Mouse (Mus musculus) neural tube, postnatal 0 days (tissue): ENCODE measurements around the gene Ctsf. TPM values are rescaled to one million over a fixed set of nuclear protein-coding genes. Genes with fewer than 3 reads are reported as not detected.

Experiments used
- polyA plus RNA-seq: library from polyadenylated mRNA; unstranded; fragments of >200 nt; fragmentation: Nextera tagmentation; extraction: Ambion mirVana; gene quantifications from 2 replicates; pipeline ENCODE4 v1.2.1, GENCODE M21; 2015

The Ctsf gene
- 92.7 and 98.1 TPM in 2 replicates for polyA plus RNA-seq

DNA sequence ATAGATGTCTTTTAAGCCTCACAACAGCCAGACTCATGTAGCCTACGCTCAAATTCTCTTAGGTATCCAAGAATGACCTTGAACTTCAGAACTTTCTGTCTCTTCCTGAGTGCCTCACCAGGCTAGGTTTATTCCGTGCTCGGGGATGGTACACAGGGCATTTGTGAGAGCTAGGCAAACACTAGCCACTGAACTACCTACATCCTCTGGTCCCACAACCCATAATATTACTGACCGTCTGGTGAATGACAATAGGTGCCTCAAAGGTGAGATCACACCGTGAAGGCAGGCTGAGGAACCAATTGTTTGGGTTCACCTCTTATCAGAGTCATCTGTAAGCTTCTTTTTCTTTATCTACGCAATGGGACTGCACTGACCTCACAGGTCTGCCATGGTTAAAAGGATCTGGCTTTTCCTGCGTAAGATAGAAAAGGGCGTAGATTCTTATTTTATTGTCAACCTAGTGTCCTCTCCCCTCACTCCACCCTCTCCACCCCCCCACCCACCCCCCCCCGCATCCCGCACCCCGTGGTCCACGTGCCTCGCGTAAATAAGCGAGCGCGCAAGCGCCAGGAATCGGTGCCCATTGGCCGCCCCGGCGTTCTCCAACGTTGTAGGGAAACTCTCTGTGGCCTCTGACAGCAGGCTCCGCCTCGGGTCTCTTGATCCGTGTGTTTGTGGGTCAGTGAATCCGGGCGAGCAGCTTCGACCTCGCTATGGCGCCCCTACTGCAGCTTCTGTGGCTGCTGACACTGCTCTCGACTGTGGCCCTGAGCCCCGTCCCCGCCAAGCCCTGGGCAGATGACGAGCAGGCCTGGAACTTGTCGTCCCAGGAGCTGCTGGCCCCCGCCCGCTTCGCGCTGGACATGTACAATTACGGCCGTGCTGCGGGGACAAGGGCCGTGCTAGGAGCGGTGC lies at the start of gene Ctsf:
TSS of gene Ctsf (plus strand) at position 579 of the 918 bp plus-strand sequence.

DNA sequence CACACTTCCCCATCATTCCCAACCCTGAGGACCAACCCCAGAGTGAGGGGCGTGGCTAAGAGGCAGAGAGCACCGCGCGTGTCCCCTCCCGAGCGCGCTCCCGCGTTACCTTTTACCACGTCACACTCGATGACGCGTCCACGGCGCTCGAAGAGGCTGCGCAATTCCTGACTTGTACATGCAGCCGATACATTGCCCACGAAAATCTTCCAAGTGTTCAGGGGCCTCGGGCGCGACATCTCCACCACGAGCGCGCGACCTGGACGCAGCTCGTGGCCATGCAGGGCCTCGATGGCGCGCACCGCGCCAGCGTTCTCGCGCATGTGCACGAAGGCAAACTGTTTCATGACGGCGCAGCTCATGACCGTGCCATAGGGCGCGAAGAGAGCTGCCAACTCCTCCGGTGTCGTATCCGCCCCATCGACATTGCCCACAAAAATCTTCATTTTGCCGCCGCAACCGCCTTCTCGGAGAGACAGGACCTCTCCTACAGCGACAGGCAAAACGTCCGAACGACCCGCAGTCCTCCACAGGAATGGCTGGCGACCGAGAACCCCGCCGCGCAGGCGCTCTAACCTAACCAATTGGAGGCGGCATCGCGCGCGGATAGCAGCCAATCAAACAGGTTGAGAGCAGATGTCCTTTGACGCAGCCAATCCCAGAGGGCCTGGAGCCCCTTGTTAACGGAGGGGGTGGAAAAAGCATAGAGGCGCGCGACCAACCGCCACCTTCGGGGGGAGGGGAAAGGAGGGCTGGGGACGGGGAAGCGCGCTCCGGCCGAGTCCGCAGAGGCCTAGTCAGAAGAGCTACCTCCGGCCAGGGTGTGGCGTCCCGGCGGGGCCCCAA lies 43.6 kb upstream of the Ctsf start, which contains the start of the genes Gm21992 and Rbm14:
TSS of gene Gm21992 (minus strand) at position 550 of the 846 bp plus-strand sequence.
TSS of gene Rbm14 (minus strand) at position 572 of the 846 bp plus-strand sequence.

DNA sequence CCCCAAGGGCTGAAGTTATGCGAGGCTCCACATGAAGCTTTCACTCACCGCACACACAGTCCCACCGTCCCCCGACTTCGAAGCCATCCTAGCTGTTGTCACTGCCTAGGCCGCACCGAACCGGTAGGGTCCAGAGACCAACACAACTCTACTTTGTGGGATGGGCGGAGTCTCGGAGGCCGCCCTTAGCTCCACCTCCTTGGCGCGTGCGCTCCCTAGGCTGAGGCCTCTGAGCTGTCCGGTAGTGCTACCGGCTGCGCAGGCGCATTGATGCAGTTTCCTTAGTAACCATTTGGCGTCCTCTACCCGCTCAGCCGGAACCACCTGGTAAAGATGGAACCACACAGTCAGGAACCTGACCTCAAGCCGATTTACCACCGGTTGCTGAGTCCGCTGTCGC lies 15.8 kb upstream of the Ctsf start, which contains the start of the genes Ccs and Ccdc87:
TSS of gene Ccs (minus strand) at position 184 of the 400 bp plus-strand sequence.
TSS of gene Ccdc87 (plus strand) at position 218 of the 400 bp plus-strand sequence.

DNA sequence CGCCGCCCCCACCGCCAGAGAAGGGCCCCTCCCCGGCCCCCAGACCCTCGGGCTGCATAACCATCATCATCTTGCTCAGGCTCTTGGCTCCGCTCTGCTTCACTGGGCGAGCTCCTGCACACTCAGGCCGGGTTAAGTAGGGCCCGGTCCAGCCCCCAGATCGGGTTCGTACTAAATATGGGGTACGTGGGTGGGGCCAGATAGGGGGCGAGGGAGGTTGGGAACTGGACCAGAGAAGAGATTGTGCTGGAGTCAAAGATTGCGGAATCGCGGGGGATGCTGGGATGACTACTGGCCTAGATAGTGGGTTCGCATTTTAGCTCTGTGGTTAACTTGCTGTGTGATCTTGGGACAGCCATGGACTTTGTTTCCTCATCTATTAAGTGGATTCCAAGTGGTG lies 22.9 kb downstream of the Ctsf start, which contains the start of gene Actn3:
TSS of gene Actn3 (minus strand) at position 125 of the 400 bp plus-strand sequence.

DNA sequence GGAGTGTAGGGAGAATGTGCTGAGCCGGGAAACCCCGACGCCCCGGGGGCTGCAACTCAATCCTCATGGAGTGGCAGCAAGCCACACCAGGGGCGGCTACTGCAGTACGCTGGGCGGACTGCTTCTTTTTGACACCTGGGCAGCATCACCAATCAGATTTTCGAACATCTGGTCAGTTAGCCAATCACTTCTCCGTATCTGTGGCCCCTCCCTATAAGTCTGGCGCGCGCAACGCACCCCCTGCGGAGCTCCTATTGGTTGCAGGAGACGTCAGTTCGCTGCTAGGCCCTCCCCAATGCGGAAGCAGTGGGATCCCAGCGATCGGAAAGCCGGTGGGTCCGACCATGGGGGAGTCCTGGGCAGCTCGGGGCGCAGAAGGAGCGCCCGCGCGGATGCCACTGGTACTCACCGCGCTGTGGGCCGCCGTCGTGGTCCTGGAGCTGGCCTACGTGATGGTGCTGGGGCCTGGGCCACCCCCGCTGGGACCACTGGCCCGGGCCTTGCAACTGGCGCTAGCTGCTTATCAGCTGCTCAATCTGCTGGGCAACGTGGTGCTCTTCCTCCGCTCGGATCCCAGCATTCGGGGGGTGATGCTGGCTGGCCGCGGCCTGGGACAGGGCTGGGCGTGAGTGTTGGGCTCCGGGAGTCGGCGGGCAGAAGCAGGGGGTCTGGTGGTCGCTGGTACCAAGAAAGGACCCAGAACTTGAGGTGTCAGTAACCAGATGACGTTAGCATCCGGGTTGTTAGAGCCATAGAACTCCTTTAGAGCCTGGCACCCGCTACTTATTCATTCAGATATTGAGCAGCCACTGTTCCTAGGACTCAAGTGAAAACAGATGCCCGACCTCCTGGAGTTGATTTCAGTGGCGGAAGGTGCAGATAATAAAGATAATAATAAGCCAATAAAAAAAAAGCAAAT lies 23.7 kb downstream of the Ctsf start, which contains the start of gene Zdhhc24:
TSS of gene Zdhhc24 (plus strand) at position 264 of the 919 bp plus-strand sequence.

DNA sequence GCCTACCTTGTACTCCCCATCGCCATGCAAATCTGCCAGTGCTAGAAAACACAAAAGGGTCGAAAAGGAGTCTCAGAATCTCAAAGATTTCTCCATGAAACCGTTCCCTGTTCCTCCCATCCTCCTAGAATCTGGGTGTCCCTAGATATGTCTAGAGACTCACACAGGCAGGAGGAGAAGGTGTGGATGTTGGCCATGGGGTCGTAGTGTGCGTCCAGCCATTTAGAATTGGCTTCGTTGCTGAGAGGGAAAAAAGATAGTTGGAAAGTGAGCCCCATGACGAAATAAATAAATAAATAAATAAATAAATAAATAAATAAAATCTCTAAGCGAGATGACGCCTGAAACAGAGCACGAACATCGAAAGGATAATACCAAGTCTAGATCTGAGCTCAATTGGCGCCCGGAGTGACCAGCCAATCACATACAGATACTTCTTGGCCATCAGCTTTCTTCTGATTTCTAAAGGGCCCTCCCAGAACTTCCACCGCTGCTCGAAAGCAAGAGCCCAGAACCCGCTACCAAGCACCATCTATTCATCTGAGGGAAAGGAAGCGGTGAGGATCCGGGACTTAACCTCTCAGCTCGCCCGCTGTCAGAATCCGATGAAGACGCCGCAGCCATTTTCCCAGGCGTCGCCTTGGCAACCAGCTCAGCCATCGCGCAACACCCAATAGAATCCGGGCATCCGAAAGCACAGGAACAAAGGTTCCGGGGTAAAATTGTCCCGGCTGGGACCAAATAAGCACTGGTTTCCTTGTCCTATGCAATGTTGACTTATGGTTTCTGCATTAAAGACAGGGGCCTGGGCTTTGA lies 51.3 kb downstream of the Ctsf start, which contains the start of gene Bbs1:
TSS of gene Bbs1 (minus strand) at position 650 of the 816 bp plus-strand sequence.

Other genes starting within 250 kb of the Ctsf start
- gene Lrfn4, start 239.5 kb upstream of the Ctsf start, polyA plus RNA-seq, result 16.6 and 20.1 TPM in 2 replicates
- 41.3 and 46.2 TPM in 2 replicates for gene Rce1, start 229.5 kb upstream of the Ctsf start, polyA plus RNA-seq
- 5.4 and 5.9 TPM in 2 replicates for gene Gm960, start 156.5 kb upstream of the Ctsf start, polyA plus RNA-seq
- gene Sptbn2, start 144.0 kb upstream of the Ctsf start, polyA plus RNA-seq, result 11.6 and 16.4 TPM in 2 replicates
- gene Rbm4b, start 98.6 kb upstream of the Ctsf start, polyA plus RNA-seq, result 68.3 and 75.8 TPM in 2 replicates
- 36.2 and 38.3 TPM in 2 replicates for gene Rbm4, start 61.2 kb upstream of the Ctsf start, polyA plus RNA-seq
- 14.4 and 24.3 TPM in 2 replicates for gene Gm21992, start 43.5 kb upstream of the Ctsf start, polyA plus RNA-seq
- 32.0 and 33.3 TPM in 2 replicates for gene Rbm14, start 43.5 kb upstream of the Ctsf start, polyA plus RNA-seq
- gene Ccs, start 15.8 kb upstream of the Ctsf start, polyA plus RNA-seq, result 48.0 and 51.2 TPM in 2 replicates
- 0.63 and 0.85 TPM in 2 replicates for gene Ccdc87, start 15.8 kb upstream of the Ctsf start, polyA plus RNA-seq
- 3.9 and 5.1 TPM in 2 replicates for gene Actn3, start 22.8 kb downstream of the Ctsf start, polyA plus RNA-seq
- 18.3 and 20.1 TPM in 2 replicates for gene Zdhhc24, start 23.5 kb downstream of the Ctsf start, polyA plus RNA-seq
- 8.7 and 8.8 TPM in 2 replicates for gene Bbs1, start 51.5 kb downstream of the Ctsf start, polyA plus RNA-seq
- 66.6 and 67.5 TPM in 2 replicates for gene Dpp3, start 73.2 kb downstream of the Ctsf start, polyA plus RNA-seq
- gene Peli3, start 88.0 kb downstream of the Ctsf start, polyA plus RNA-seq, result 10.4 and 12.1 TPM in 2 replicates
- 116 and 126 TPM in 2 replicates for gene Mrpl11, start 107.0 kb downstream of the Ctsf start, polyA plus RNA-seq
- 0.28 and 0.39 TPM in 2 replicates for gene Npas4, start 135.2 kb downstream of the Ctsf start, polyA plus RNA-seq
- 17.8 and 18.5 TPM in 2 replicates for gene Slc29a2, start 168.7 kb downstream of the Ctsf start, polyA plus RNA-seq
- gene B4gat1, start 183.7 kb downstream of the Ctsf start, polyA plus RNA-seq, result 166 and 173 TPM in 2 replicates
- 1.7 and 2.2 TPM in 2 replicates for gene AC124502.3, start 183.8 kb downstream of the Ctsf start, polyA plus RNA-seq
- gene Brms1, start 186.2 kb downstream of the Ctsf start, polyA plus RNA-seq, result 14.2 and 14.9 TPM in 2 replicates
- 0.55 and 0.71 TPM in 2 replicates for gene Rin1, start 195.4 kb downstream of the Ctsf start, polyA plus RNA-seq
- gene Cd248, start 212.9 kb downstream of the Ctsf start, polyA plus RNA-seq, result 17.4 and 19.4 TPM in 2 replicates
- 63.2 and 66.9 TPM in 2 replicates for gene Tmem151a, start 230.4 kb downstream of the Ctsf start, polyA plus RNA-seq
- gene Yif1a, start 233.4 kb downstream of the Ctsf start, polyA plus RNA-seq, result 72.6 and 73.4 TPM in 2 replicates
- 448 and 454 TPM in 2 replicates for gene Cnih2, start 243.4 kb downstream of the Ctsf start, polyA plus RNA-seq